Mouse (Mus musculus) forebrain, embryonic 14.5 days (tissue): Measurements from ENCODE around the gene Zcchc24. TPM values are rescaled to one million over a fixed set of nuclear protein-coding genes. Genes with fewer than 3 reads are reported as not detected.

Experiments used
- ATAC-seq: fragments of 200-750 bp; cut with Nextera tagmentation; 2 replicates; pipeline ENCODE4 v1.8.0; 2017; ENCODE audit warnings: mild to moderate bottlenecking, moderate library complexity
- DNase-seq: peaks from one replicate; pipeline ENCODE4 v3.0.0-alpha.2; 2015; ENCODE audit warnings: low spot score
- H3K27ac ChIP-seq: fragments of 300-500 bp; sonication (generic); 2 replicates; pipeline ENCODE4 v1.5.1; 2014; ENCODE audit warnings: low read depth, mild to moderate bottlenecking, control low read depth, low read length, moderate library complexity
- H3K27me3 ChIP-seq: fragments of 300-500 bp; sonication (generic); replicated peaks from 2 replicates; pipeline ENCODE4 v1.6.1; 2014; ENCODE audit warnings: low read length, control low read depth, mixed read lengths; ENCODE audit not compliant: control insufficient read depth, insufficient read depth
- H3K36me3 ChIP-seq: fragments of 300-500 bp; sonication (generic); 2 replicates; pipeline ENCODE4 v1.6.1; 2014; ENCODE audit warnings: low read length, control low read depth; ENCODE audit not compliant: control insufficient read depth, insufficient read depth
- H3K4me1 ChIP-seq: fragments of 300-500 bp; sonication (generic); 2 replicates; pipeline ENCODE4 v1.6.1; 2014; ENCODE audit warnings: antibody characterized with exemption, low read length, control low read depth; ENCODE audit not compliant: control insufficient read depth, insufficient read depth
- H3K4me2 ChIP-seq: fragments of 300-500 bp; sonication (generic); 2 replicates; pipeline ENCODE4 v1.6.1; 2014; ENCODE audit warnings: mild to moderate bottlenecking, control low read depth, low read length
- H3K4me3 ChIP-seq: fragments of 300-500 bp; sonication (generic); 2 replicates; pipeline ENCODE4 v1.5.1; 2014; ENCODE audit warnings: low read depth, low read length, control low read depth
- H3K9ac ChIP-seq: fragments of 300-500 bp; sonication (generic); 2 replicates; pipeline ENCODE4 v1.6.1; 2014; ENCODE audit warnings: mild to moderate bottlenecking, low read length, control low read depth, moderate library complexity
- H3K9me3 ChIP-seq: fragments of 300-500 bp; sonication (generic); replicated peaks from 2 replicates; pipeline ENCODE4 v1.6.1; 2016; ENCODE audit warnings: low read length, control low read depth, mixed read lengths; ENCODE audit not compliant: control insufficient read depth
- WGBS: fragments of 180-500 bp; shearing (Covaris S2); extraction: QIAGEN DNeasy Blood & Tissue Kit; methylation state at CpG from one replicate; pipeline ENCODE4 v1.1.7; 2014; 5-methylcytosine and 5-hydroxymethylcytosine counted together
- polyA plus RNA-seq: library from polyadenylated mRNA; unstranded; fragments of >200 nt; fragmentation: Nextera tagmentation; extraction: Ambion mirVana; gene quantifications from 2 replicates; pipeline ENCODE4 v1.2.1, GENCODE M21; 2014

The Zcchc24 gene
- polyA plus RNA-seq, 1 experiment from 2014 or later, result 8.0 TPM

- DNase-seq (no peak), ATAC-seq (no peak)
- Histone ChIP-seq H3K4me2 (no peak overlapping the region), H3K4me3 (no peak overlapping the region), H3K27ac (0 out of 2 replicates have a peak overlapping the region, but pooled peaks have one; percentile 9), H3K27me3 (no peaks in the 10 kb centered on the region), H3K4me1 (no peaks in the 10 kb centered on the region), H3K9me3 (no peaks in the 10 kb centered on the region), H3K36me3 (peaks cover 75% of the 10 kb centered on the region), H3K9ac (no peak overlapping the region)
- WGBS, result 80% methylated on average over 7 of the region's 7 CpGs
These were observed 105.1 kb downstream of the Zcchc24 start for GRCm38 (mm10) chr14:25663649-25664309.

Other genes with a start within 250 kb of the Zcchc24 start
- gene Ppif, start 74.9 kb downstream of the Zcchc24 start, polyA plus RNA-seq, result 25.3 and 28.2 TPM in 2 replicates
- 2.3 and 3.1 TPM in 2 replicates for gene Anxa11, start 73.1 kb upstream of the Zcchc24 start, polyA plus RNA-seq
- gene Plac9a, start 134.1 kb upstream of the Zcchc24 start, polyA plus RNA-seq, result not detected in 2 replicates
- 3.7 and 4.4 TPM in 2 replicates for gene Tmem254a, start 158.6 kb upstream of the Zcchc24 start, polyA plus RNA-seq
- gene Cphx1, start 169.3 kb upstream of the Zcchc24 start, polyA plus RNA-seq, result not detected in 2 replicates
- 1.9 and 2.1 TPM in 2 replicates for gene Duxbl1, start 209.5 kb upstream of the Zcchc24 start, polyA plus RNA-seq